Mouse (Mus musculus) cortical plate, adult 2 months (tissue): Measurements from ENCODE around the gene Brms1.

Experiments
- CTCF ChIP-seq: fragments of 200-500 bp; IDR thresholded peaks from 2 replicates; pipeline ENCODE4 v1.5.1; 2011; ENCODE audit warnings: mild to moderate bottlenecking, control low read depth, low read length; ENCODE audit not compliant: insufficient read depth; ENCODE audit errors: extremely low read depth
- POLR2A ChIP-seq: fragments of 200-500 bp; IDR thresholded peaks from 2 replicates; pipeline ENCODE4 v1.6.1; 2011; ENCODE audit warnings: mild to moderate bottlenecking, low read length, control low read depth; ENCODE audit not compliant: insufficient read depth; ENCODE audit errors: extremely low read depth

- TF ChIP-seq CTCF (no peak), POLR2A (no peak)
These were observed 31.4 kb downstream of the Brms1 start for GRCm38 (mm10) chr19:5072389-5073019.
